Mouse (Mus musculus) G1E (cell line): Measurements from ENCODE around the gene Kif1bp.

Source experiments
- CTCF ChIP-seq: IDR thresholded peaks from 2 replicates; pipeline ENCODE4 v1.5.1; 2012; ENCODE audit warnings: low read depth, low read length, inconsistent platforms, mixed read lengths
- GATA1 ChIP-seq: IDR thresholded peaks from 2 replicates; pipeline ENCODE4 v1.6.1; 2012; ENCODE audit warnings: borderline replicate concordance, low read length, inconsistent platforms, mixed read lengths
- TAL1 ChIP-seq: conservative IDR thresholded peaks from 2 replicates; pipeline ENCODE4 v1.6.1; 2012; ENCODE audit warnings: low read depth, low read length, inconsistent platforms, mixed read lengths

DNA sequence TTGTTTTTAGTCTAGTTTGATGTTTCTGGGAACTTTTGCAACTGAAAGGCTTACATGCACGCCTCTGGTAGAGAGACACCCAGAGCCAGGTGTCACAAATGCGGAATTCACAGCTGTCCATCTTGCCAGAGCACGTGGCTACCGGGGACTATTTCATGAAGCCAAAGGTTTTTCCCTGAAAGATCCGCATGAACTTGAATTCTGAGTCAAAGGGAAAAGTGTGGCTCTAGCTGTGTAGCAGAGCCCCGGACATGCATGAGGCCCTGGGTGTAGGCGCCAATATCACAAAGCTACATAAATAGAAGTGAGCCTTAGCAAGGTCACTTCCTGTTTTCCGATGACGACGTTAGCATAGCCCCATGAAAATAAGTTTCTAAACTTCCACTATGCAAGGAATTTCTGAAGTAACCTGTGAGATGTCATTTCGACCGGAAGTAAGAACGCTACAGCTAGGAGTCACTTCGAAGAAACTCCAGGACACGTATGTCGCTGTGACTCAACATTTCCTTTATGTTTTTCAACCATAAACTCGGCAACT lies 72.2 kb downstream of the Kif1bp start:
- TF ChIP-seq CTCF (no peak), TAL1 (no peak), GATA1 (no peak)
